Mouse (Mus musculus) megakaryocyte, embryonic 14.5 days (primary cell): Measurements from ENCODE around the gene Ugt3a1.

Experiments used
- FLI1 ChIP-seq: IDR thresholded peaks from 2 replicates; pipeline ENCODE4 v1.6.1; 2012; ENCODE audit warnings: low read length, inconsistent platforms, mixed read lengths
- GATA1 ChIP-seq: IDR thresholded peaks from 3 replicates; pipeline ENCODE4 v1.6.1; 2012; ENCODE audit warnings: mixed read lengths, low read length, inconsistent platforms, borderline replicate concordance

DNA sequence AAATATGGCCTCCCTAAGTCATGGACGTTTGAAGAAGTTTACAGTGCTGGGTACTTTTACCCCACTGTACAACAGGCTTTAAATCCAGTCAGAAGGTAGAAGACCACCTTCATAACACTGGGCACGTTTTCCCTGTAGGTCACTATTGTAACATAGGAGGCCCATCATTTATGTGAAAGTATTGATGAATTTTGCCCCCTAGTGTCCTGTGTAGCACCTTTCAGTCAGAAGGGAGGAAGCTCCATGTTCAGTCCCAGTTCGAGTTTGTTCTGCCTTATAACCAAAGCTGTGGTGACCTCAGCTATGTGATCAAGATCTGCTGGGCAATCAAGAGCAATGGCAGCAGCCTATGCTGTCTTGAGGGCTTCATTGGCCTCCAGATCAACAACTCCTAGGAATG lies 72.1 kb downstream of the Ugt3a1 start:
- no peak for TF ChIP-seq FLI1
- TF ChIP-seq GATA1, result no peak
